Mouse (Mus musculus) C3H10T1/2 (cell line): ENCODE measurements around the gene Olfr1402. TPM values are rescaled to one million over a fixed set of nuclear protein-coding genes. Genes with fewer than 3 reads are reported as not detected.

Source experiments
- polyA plus RNA-seq, 2 experiments: library from polyadenylated mRNA; unstranded; fragments of >200 nt; fragmentation: generic; extraction: Trizol; gene quantifications; one replicate each; pipeline ENCODE4 v1.2.1; 2012; ENCODE audit warnings: missing spikeins in 2 of 2

Gene Olfr1402
- not detected for polyA plus RNA-seq

GRCm38 (mm10) chr3:97421920-97422319, at the start of gene Olfr1402:
Gene Olfr1402 (minus strand): TSS chr3:97422020.

Other genes starting within 250 kb of the Olfr1402 start
- gene Bcl9, start 124.1 kb downstream of the Olfr1402 start, polyA plus RNA-seq = 10 to 100 TPM in 1 of 2 experiments, 1 to 10 TPM in 1; 1.7 to 13.4 TPM
- 1 to 10 TPM; 1.9 to 3.1 TPM for gene Chd1l, start 188.2 kb upstream of the Olfr1402 start, polyA plus RNA-seq
- under 1 TPM; 0.09 to 0.81 TPM for gene Fmo5, start 206.8 kb upstream of the Olfr1402 start, polyA plus RNA-seq
- gene Prkab2, start 236.2 kb upstream of the Olfr1402 start, polyA plus RNA-seq = 1 to 10 TPM in 1 of 2 experiments, under 1 TPM in 1; 0.33 to 2.0 TPM